Mouse (Mus musculus) cerebellum, adult 2 months (tissue): ENCODE measurements around the gene Gm28036. TPM values are rescaled to one million over a fixed set of nuclear protein-coding genes. Genes with fewer than 3 reads are reported as not detected.

Source experiments
- DNase-seq, 2 experiments: peaks; one replicate each; pipeline ENCODE4 v3.0.0; 2021
- H3K27ac ChIP-seq: fragments of 200-500 bp; 2 replicates; pipeline ENCODE4 v1.5.1; 2012; ENCODE audit warnings: low read length, control low read depth, inconsistent platforms; ENCODE audit not compliant: insufficient read depth
- H3K27me3 ChIP-seq: fragments of 200-500 bp; 2 replicates; pipeline ENCODE4 v1.6.1; 2012; ENCODE audit warnings: inconsistent platforms, mild to moderate bottlenecking, low read length, moderate library complexity; ENCODE audit not compliant: control insufficient read depth, insufficient read depth
- H3K4me1 ChIP-seq: fragments of 200-500 bp; 2 replicates; pipeline ENCODE4 v1.6.1; 2011; ENCODE audit warnings: low read length; ENCODE audit not compliant: control insufficient read depth, insufficient read depth
- H3K4me3 ChIP-seq: fragments of 200-500 bp; replicated peaks from 2 replicates; pipeline ENCODE3; 2011; ENCODE audit warnings: mild to moderate bottlenecking, low read depth, low read length, control low read depth; ENCODE audit not compliant: insufficient read depth
- CTCF ChIP-seq: fragments of 200-500 bp; IDR thresholded peaks from 2 replicates; pipeline ENCODE4 v1.5.1; 2011; ENCODE audit warnings: low read depth, mild to moderate bottlenecking, control low read depth, low read length, moderate library complexity, borderline replicate concordance; ENCODE audit not compliant: insufficient read depth
- POLR2A ChIP-seq: fragments of 200-500 bp; IDR thresholded peaks from 2 replicates; pipeline ENCODE4 v1.6.1; 2011; ENCODE audit warnings: low read length, control low read depth, borderline replicate concordance; ENCODE audit not compliant: insufficient read depth
- WGBS: fragments of 180-500 bp; shearing (Covaris S2); methylation state at CpG from one replicate; pipeline ENCODE4 v1.1.7; 2018; 5-methylcytosine and 5-hydroxymethylcytosine counted together
- polyA plus RNA-seq: library from polyadenylated mRNA; depleted of rRNA; stranded (reverse); fragments of >200 nt; gene quantifications from 2 replicates; pipeline ENCODE4 v1.2.3, GENCODE M21; 2012

The Gm28036 gene
- polyA plus RNA-seq, 1 experiment = 5.7 TPM

DNA sequence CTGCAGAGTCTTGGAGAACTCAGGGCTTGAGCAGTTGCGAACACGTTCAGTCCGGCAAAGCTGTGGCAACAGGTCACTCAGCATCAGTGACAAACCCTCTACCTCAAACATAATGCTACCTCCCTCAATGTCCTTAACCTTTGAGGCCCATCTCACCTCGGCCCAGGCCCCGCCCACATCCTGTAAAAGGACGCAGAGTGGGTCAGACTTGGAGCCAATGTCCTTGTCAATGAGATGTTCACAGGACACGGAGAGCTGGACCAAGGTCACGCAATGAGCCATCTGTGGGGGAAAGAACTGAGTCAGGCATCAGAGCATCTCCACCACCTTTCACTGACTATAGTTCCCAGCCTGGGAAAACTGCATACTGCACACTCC is 47.7 kb downstream of the Gm28036 start:
- 70% methylated on average over 8 of the region's 8 CpGs for WGBS

DNA sequence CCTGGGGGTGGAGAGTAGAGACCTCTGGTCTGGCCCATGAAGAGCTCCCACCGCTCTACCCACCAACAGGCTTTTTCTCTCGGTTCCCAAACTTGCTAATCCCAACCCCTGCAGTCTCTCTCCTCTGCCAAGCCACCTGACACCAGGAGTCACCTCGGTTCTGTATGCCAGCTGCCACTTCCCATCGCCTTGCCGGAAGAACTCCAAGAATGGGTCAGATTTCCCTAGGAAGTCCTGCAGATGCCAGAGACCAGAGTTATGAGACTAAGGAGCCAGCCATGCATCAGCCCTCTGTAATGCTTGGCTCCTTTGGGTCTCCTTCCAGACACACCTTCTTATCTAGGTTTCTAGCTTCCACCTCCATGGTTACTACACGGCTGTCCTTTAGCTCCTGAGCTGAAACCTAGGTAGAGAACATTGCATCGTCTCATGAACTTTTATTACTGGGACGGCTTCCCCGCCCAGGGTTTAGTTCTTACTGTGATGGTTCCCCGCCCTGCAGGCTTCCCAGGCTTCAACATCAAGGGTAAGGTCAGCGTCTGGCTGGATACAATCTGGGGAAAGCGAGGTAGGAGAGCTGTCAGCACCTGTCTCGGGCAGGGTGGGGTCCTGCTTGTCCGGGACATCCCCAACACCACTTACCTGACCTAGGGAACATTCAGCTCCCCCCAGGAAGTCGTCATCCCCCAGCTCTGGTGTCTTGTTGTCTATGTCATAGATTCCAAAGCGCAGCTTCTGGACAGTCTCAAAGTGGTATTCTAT is 48.3 kb downstream of the Gm28036 start:
- Histone ChIP-seq H3K4me1 (peaks cover 34% of the 10 kb centered on the region), H3K27me3 (no peaks in the 10 kb centered on the region), H3K27ac (no peak overlapping the region), H3K4me3 (no peak overlapping the region)
- DNase-seq = no peak
- TF ChIP-seq POLR2A = no peak
- no peak for TF ChIP-seq CTCF
- 64% methylated on average over 16 of the region's 16 CpGs for WGBS

More for the DNA sequence above, 47.7 kb downstream of the Gm28036 start:
- no peak overlapping the region for H3K27ac ChIP-seq
- H3K4me1 ChIP-seq = peaks cover 34% of the 10 kb centered on the region
- H3K27me3 ChIP-seq = no peaks in the 10 kb centered on the region
- no peak for TF ChIP-seq CTCF
- no peak for TF ChIP-seq POLR2A
- no peak for DNase-seq
- H3K4me3 ChIP-seq = no peak overlapping the region

DNA sequence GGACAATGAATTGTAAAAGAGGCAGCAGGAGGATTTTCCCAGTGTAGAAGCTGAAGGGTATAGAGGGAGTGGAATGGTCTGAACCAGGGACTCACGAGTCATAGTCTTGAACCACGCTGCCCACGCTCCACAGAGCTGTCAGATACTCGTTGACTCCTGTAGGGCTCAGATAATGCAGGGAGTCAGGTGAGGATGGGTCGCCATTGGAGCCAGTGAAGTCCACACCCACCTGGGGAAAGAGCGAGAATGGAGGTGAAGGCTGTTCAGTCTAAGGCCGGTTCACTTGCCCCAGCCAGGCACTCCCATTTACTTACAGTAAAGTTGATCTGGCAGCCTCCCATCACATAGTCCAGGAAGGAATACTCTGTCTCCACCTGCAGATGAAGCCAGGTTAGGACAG is 49.4 kb downstream of the Gm28036 start:
- no peak for DNase-seq
- H3K27ac ChIP-seq = no peak overlapping the region
- peaks cover 34% of the 10 kb centered on the region for H3K4me1 ChIP-seq
- no peak for TF ChIP-seq CTCF
- TF ChIP-seq POLR2A = no peak
- WGBS = 92% methylated on average over 7 of the region's 7 CpGs
- H3K27me3 ChIP-seq = no peaks in the 10 kb centered on the region
- H3K4me3 ChIP-seq = no peak overlapping the region

DNA sequence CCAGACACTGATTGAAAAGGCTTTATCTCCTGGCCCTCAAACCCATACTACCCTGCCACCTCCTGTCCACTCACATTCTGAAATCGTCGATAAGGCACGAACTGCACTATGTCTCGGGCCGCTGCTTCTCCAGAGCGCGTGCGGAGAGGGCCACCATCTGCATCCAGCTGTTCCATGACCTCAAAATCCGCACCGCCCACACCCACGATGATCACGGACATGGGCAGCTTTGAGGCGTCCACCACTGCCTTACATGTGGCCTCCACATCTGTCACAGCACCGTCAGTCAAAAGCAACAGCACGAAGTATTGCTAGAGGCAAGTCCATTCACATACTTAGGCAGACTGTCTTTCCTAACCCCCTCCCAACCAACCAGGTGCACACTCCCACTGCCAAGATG is 53.2 kb downstream of the Gm28036 start:
- Histone ChIP-seq H3K4me3 (no peak overlapping the region), H3K27me3 (no peaks in the 10 kb centered on the region), H3K4me1 (peaks cover 11% of the 10 kb centered on the region), H3K27ac (no peak overlapping the region)
- 91% methylated on average over 15 of the region's 15 CpGs for WGBS
- no peak for DNase-seq
- TF ChIP-seq POLR2A (no peak), CTCF (no peak)

DNA sequence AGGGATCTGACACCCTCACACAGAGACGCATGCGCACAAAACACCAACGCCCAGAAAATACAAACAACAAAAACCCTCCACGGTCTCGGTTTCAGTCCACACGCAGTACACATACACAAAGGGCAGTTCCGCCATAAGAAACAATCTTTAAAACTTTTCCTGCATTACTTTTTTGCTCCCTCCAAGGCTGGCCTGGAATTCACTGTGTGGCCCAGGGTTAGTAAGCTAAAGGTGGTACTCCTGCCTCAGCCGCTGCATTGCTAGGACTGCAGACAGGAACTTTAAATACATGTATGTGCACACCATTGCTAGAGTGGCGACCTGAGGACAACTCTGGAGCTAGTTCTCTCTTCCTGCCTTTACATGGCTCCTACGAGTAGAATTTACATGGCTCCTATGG is 55.7 kb downstream of the Gm28036 start:
- WGBS = 95% methylated on average over 10 of the region's 10 CpGs
- DNase-seq = no peak
- Histone ChIP-seq H3K4me3 (no peak overlapping the region), H3K27me3 (no peaks in the 10 kb centered on the region), H3K4me1 (peaks cover 11% of the 10 kb centered on the region), H3K27ac (no peak overlapping the region)
- TF ChIP-seq CTCF (no peak), POLR2A (no peak)

DNA sequence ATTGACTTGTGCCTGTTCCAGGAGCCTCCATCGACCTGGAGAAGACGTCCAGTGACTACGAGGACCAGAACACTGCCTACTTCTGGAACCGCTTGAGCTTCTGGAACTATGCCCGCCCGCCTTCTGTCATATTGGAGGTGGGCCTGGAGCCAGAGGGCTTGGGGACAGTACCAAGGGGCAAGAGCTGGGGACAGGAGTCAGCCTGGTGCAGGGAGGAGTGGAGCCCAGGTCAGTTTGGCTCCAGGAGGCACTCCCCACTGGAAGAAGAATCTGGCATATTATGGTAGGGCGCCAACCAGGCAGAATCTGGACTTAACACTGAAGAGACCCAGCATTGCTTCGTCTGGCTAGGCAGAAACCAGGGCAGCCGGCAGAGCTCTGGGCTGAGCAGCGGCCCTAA is 59.0 kb downstream of the Gm28036 start:
- 0 out of 2 replicates have a peak overlapping the region, but pooled peaks have one; percentile 2 for H3K27ac ChIP-seq
- peaks cover 11% of the 10 kb centered on the region for H3K4me1 ChIP-seq
- WGBS = 7% methylated on average over 10 of the region's 10 CpGs
- peak; percentile 71 to 76 for DNase-seq
- no peak overlapping the region for H3K4me3 ChIP-seq
- TF ChIP-seq POLR2A = no peak
- TF ChIP-seq CTCF = no peak
- no peaks in the 10 kb centered on the region for H3K27me3 ChIP-seq

DNA sequence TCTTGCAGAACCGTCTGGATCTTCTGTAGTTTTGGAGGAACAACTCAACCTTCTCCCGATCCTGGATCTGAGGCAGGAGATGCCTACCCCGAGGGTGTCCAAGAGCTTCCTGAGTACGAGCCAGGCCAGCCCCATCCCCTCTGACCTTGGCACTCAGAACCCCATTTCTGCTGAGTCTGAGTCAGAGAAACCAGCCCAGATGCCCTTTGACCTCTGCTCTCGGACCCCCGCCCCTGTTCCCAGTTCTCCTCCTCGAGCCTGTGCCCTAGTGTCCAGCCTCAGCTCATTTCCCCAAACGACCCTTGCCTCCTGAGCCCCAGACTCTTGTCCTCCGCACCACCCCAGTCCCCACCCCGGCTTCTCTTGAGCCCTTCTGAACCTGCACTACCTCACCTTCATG is 60.8 kb downstream of the Gm28036 start:
- H3K27me3 ChIP-seq = no peaks in the 10 kb centered on the region
- DNase-seq = peak in 1 of 2 experiments; percentile 23
- H3K4me1 ChIP-seq = peaks cover 11% of the 10 kb centered on the region
- WGBS = 52% methylated on average over 10 of the region's 10 CpGs
- TF ChIP-seq POLR2A (no peak), CTCF (no peak)
- no peak overlapping the region for H3K4me3 ChIP-seq
- no peak overlapping the region for H3K27ac ChIP-seq
